Mouse (Mus musculus): ENCODE measurements around the gene Alb. TPM values are rescaled to one million over a fixed set of nuclear protein-coding genes. Genes with fewer than 3 reads are reported as not detected.

The Alb gene
- polyA plus RNA-seq, 1 experiment from 2014 or later = 0.99 TPM

DNA sequence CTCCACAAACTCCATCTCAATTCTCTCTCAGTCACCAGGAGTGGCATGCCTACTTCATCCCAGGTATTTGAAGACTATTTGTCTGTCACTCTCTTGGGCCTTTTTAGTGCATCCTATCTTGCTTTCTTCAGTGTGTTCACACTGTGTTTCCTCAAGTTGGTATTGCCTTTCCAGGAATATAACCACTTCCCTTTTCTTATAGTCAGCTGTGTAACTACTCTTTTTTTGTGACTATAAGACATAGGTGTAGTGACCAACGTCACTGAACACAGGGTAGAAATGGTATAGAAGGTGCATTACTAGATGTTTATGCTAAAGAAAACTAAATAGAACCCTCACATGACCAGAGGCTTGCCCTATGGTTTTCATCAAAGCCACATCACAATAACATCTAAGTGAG lies 18.2 kb downstream of the Alb start:
- Histone ChIP-seq H3K4me3 (ENCODE audit: low read depth, low read length) (no peak overlapping the region), H3K4me2 (replicated peaks; ENCODE audit: low read depth) (no peak overlapping the region), H3K9me3 (ENCODE audit: control insufficient read depth) (no peaks in the 10 kb centered on the region), H3K36me3 (ENCODE audit: control insufficient read depth, insufficient read depth) (no peaks in the 10 kb centered on the region), H3K27ac (ENCODE audit: low read depth, low read length) (no peak overlapping the region), H3K4me1 (replicated peaks; ENCODE audit: control insufficient read depth, insufficient read depth, low read length) (no peaks in the 10 kb centered on the region), H3K27me3 (replicated peaks; ENCODE audit: control insufficient read depth, insufficient read depth, low read length) (no peaks in the 10 kb centered on the region), H3K9ac (ENCODE audit: low read depth, low read length) (no peak overlapping the region)
- 86% methylated on average over 1 of the region's 1 CpGs for WGBS
- ATAC-seq = no peak
- no peak for TF ChIP-seq CTCF (IDR thresholded peaks at IDR 0.05; ENCODE audit: low read depth)

DNA sequence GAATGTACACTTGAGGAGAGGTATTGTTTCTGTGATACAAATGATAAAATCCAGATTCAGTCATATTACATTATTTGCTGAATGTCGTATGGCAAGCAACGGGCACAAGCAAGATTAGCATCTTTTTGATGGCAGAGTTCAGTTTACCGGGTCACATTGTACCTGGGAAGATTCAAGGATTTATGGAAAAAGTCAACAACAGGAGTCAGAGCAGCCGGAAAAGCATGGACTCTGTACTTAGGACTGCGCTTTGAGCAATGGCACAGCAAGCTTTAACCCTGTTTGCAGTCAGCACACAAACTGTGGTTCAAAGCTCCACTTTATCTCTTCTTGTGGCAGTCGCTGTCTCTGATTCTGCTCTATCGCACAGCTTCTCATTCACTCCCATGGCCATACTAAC lies 24.9 kb downstream of the Alb start:
- TF ChIP-seq CTCF (IDR thresholded peaks at IDR 0.05; ENCODE audit: low read depth) = no peak
- no peaks in the 10 kb centered on the region for H3K36me3 ChIP-seq (ENCODE audit: control insufficient read depth, insufficient read depth)
- no peak overlapping the region for H3K27ac ChIP-seq (ENCODE audit: low read depth, low read length)
- H3K9ac ChIP-seq (ENCODE audit: low read depth, low read length) = no peak overlapping the region
- no peaks in the 10 kb centered on the region for H3K27me3 ChIP-seq (replicated peaks; ENCODE audit: control insufficient read depth, insufficient read depth, low read length)
- H3K9me3 ChIP-seq (ENCODE audit: control insufficient read depth) = no peaks in the 10 kb centered on the region
- H3K4me2 ChIP-seq (replicated peaks; ENCODE audit: low read depth) = no peak overlapping the region
- 0 out of 2 replicates have a peak, but pooled peaks cover 3% of the 10 kb centered on the region for H3K4me1 ChIP-seq (replicated peaks; ENCODE audit: control insufficient read depth, insufficient read depth, low read length)
- WGBS = 46% methylated on average over 7 of the region's 7 CpGs
- no peak for ATAC-seq
- no peak overlapping the region for H3K4me3 ChIP-seq (ENCODE audit: low read depth, low read length)

DNA sequence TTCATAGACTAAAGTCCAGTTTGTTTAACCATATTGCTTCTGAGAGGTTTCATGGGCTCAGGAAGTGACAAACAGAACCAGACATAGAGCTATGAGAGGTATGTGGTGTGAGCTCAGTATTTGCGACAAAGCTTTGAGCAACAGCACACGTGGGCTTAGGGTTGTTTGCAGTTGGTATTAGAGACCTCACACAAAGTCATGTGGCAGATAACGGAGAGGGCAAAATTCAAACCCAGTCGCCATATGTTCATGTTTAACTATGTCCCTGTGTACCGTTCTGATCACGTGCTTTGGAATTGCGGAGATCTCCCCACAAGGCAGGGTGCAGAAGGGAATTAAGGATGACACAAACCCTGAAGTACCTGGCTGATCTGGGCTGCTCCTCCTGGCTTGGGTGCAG lies 27.6 kb downstream of the Alb start:
- WGBS = 43% methylated on average over 7 of the region's 7 CpGs
- Histone ChIP-seq H3K4me3 (ENCODE audit: low read depth, low read length) (no peak overlapping the region), H3K9ac (ENCODE audit: low read depth, low read length) (no peak overlapping the region), H3K36me3 (ENCODE audit: control insufficient read depth, insufficient read depth) (no peaks in the 10 kb centered on the region), H3K27ac (ENCODE audit: low read depth, low read length) (no peak overlapping the region), H3K4me1 (replicated peaks; ENCODE audit: control insufficient read depth, insufficient read depth, low read length) (0 out of 2 replicates have a peak, but pooled peaks cover 3% of the 10 kb centered on the region), H3K27me3 (replicated peaks; ENCODE audit: control insufficient read depth, insufficient read depth, low read length) (no peaks in the 10 kb centered on the region), H3K9me3 (ENCODE audit: control insufficient read depth) (no peaks in the 10 kb centered on the region), H3K4me2 (replicated peaks; ENCODE audit: low read depth) (no peak overlapping the region; the same call in 1 of the 2 replicates)
- TF ChIP-seq CTCF (IDR thresholded peaks at IDR 0.05; ENCODE audit: low read depth) = no peak
- no peak for ATAC-seq

DNA sequence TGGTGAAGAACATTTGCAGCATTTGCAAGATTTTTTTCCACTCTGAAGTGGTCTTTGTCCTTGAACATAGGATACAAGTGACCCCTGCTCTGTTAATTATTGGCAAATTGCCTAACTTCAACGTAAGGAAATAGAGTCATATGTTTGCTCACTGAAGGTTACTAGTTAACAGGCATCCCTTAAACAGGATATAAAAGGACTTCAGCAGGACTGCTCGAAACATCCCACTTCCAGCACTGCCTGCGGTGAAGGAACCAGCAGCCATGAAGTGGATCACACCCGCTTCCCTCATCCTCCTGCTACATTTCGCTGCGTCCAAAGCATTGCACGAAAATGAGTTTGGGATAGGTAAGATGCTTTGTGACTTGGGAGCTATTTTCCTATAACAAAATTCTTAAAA lies 29.8 kb downstream of the Alb start, which contains the start of gene Afp:
Gene Afp (plus strand): TSS at position 220 of the 400 bp plus-strand sequence.
- Histone ChIP-seq H3K27me3 (replicated peaks; ENCODE audit: control insufficient read depth, insufficient read depth, low read length) (no peaks in the 10 kb centered on the region), H3K27ac (ENCODE audit: low read depth, low read length) (no peak within 1 kb of the TSS), H3K4me2 (replicated peaks; ENCODE audit: low read depth) (no peak within 1 kb of the TSS; the same call in 1 of the 2 replicates), H3K36me3 (ENCODE audit: control insufficient read depth, insufficient read depth) (no peaks in the 10 kb centered on the region), H3K9ac (ENCODE audit: low read depth, low read length) (no peak within 1 kb of the TSS), H3K4me1 (replicated peaks; ENCODE audit: control insufficient read depth, insufficient read depth, low read length) (0 out of 2 replicates have a peak, but pooled peaks cover 3% of the 10 kb centered on the region), H3K4me3 (ENCODE audit: low read depth, low read length) (no peak within 1 kb of the TSS), H3K9me3 (ENCODE audit: control insufficient read depth) (no peaks in the 10 kb centered on the region)
- WGBS = 61% methylated on average over 7 of the region's 7 CpGs
- no peak for TF ChIP-seq CTCF (IDR thresholded peaks at IDR 0.05; ENCODE audit: low read depth)
- ATAC-seq = no peak

DNA sequence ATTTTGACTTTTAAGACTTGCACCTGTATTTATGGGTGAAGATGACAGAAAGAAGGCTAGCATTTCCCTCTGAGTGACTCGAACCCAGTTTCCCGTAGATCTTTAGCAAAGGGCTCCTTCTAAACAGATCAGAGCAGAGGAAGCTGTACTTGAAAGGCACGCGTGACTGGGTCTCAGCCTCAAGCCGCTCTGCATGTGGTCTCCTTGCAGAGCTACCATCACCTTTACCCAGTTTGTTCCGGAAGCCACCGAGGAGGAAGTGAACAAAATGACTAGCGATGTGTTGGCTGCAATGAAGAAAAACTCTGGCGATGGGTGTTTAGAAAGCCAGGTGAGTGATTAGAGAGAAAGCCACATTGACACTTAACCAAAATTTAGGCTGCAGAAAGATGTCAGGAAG lies 31.7 kb downstream of the Alb start:
- Histone ChIP-seq H3K27ac (ENCODE audit: low read depth, low read length) (no peak overlapping the region), H3K4me2 (replicated peaks; ENCODE audit: low read depth) (no peak overlapping the region), H3K4me3 (ENCODE audit: low read depth, low read length) (no peak overlapping the region), H3K4me1 (replicated peaks; ENCODE audit: control insufficient read depth, insufficient read depth, low read length) (0 out of 2 replicates have a peak, but pooled peaks cover 3% of the 10 kb centered on the region), H3K9me3 (ENCODE audit: control insufficient read depth) (no peaks in the 10 kb centered on the region), H3K27me3 (replicated peaks; ENCODE audit: control insufficient read depth, insufficient read depth, low read length) (no peaks in the 10 kb centered on the region), H3K9ac (ENCODE audit: low read depth, low read length) (no peak overlapping the region), H3K36me3 (ENCODE audit: control insufficient read depth, insufficient read depth) (no peaks in the 10 kb centered on the region)
- no peak for ATAC-seq
- TF ChIP-seq CTCF (IDR thresholded peaks at IDR 0.05; ENCODE audit: low read depth) = no peak
- 76% methylated on average over 9 of the region's 9 CpGs for WGBS

DNA sequence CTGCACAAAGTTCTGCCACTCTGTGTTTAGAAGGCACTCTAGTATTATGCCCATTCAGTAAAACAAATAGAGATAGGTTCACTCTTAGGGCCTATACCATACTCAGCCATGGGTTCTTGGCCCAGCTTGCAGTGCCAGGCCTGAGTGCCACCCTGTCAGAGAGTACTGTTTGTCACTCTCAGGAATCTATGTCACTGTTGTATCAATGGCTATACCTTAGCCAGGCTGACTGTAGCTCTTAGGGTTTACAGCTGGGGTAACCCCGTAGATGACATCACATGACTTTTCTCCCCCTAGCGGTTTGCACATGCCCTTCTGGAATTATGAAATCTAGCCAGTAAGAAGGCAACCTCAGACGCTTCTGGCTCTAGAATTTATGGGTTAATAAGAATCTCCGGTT lies 33.6 kb downstream of the Alb start:
- no peaks in the 10 kb centered on the region for H3K27me3 ChIP-seq (replicated peaks; ENCODE audit: control insufficient read depth, insufficient read depth, low read length)
- no peak overlapping the region for H3K4me3 ChIP-seq (ENCODE audit: low read depth, low read length)
- no peaks in the 10 kb centered on the region for H3K4me1 ChIP-seq (replicated peaks; ENCODE audit: control insufficient read depth, insufficient read depth, low read length)
- no peaks in the 10 kb centered on the region for H3K9me3 ChIP-seq (ENCODE audit: control insufficient read depth)
- 92% methylated on average over 4 of the region's 4 CpGs for WGBS
- ATAC-seq = no peak
- H3K9ac ChIP-seq (ENCODE audit: low read depth, low read length) = no peak overlapping the region
- H3K4me2 ChIP-seq (replicated peaks; ENCODE audit: low read depth) = no peak overlapping the region
- TF ChIP-seq CTCF (IDR thresholded peaks at IDR 0.05; ENCODE audit: low read depth) = no peak
- no peaks in the 10 kb centered on the region for H3K36me3 ChIP-seq (ENCODE audit: control insufficient read depth, insufficient read depth)
- H3K27ac ChIP-seq (ENCODE audit: low read depth, low read length) = no peak overlapping the region

DNA sequence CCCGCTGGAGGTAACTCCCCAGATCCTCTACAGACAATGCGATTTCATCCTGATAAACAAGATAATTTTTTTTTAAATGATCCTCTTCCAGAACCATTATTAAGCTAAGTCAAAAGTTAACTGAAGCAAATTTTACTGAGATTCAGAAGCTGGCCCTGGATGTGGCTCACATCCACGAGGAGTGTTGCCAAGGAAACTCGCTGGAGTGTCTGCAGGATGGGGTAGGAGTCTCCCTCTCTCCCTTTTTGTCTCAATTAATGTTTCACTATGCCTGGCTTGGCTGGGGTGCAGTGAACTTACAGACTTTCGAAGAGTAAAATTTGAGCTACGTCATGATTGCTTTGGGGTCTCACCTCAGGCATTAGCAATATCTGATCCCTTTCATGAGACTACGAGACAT lies 38.8 kb downstream of the Alb start:
- Histone ChIP-seq H3K36me3 (ENCODE audit: control insufficient read depth, insufficient read depth) (no peaks in the 10 kb centered on the region), H3K27me3 (replicated peaks; ENCODE audit: control insufficient read depth, insufficient read depth, low read length) (no peaks in the 10 kb centered on the region), H3K4me1 (replicated peaks; ENCODE audit: control insufficient read depth, insufficient read depth, low read length) (no peaks in the 10 kb centered on the region), H3K27ac (ENCODE audit: low read depth, low read length) (no peak overlapping the region), H3K9me3 (ENCODE audit: control insufficient read depth) (no peaks in the 10 kb centered on the region), H3K4me2 (replicated peaks; ENCODE audit: low read depth) (no peak overlapping the region), H3K9ac (ENCODE audit: low read depth, low read length) (no peak overlapping the region), H3K4me3 (ENCODE audit: low read depth, low read length) (no peak overlapping the region)
- WGBS = 82% methylated on average over 7 of the region's 7 CpGs
- ATAC-seq = no peak
- TF ChIP-seq CTCF (IDR thresholded peaks at IDR 0.05; ENCODE audit: low read depth) = no peak

Measured in intestine, postnatal 0 days (tissue).